Mouse (Mus musculus) hindbrain, embryonic 12.5 days (tissue): ENCODE results near the gene Chp2. TPM values are rescaled to one million over a fixed set of nuclear protein-coding genes. Genes with fewer than 3 reads are reported as not detected.

Experiments
- ATAC-seq: fragments of 200-750 bp; cut with Nextera tagmentation; 2 replicates; pipeline ENCODE4 v1.8.0; 2017; ENCODE audit warnings: moderate TSS enrichment; ENCODE audit not compliant: low FRiP score
- H3K27ac ChIP-seq: fragments of 300-500 bp; sonication (generic); 2 replicates; pipeline ENCODE4 v1.5.1; 2016; ENCODE audit warnings: mild to moderate bottlenecking
- H3K27me3 ChIP-seq: fragments of 300-500 bp; sonication (generic); 2 replicates; pipeline ENCODE4 v1.6.1; 2016; ENCODE audit warnings: mild to moderate bottlenecking
- H3K36me3 ChIP-seq: fragments of 300-500 bp; sonication (generic); 2 replicates; pipeline ENCODE4 v1.6.1; 2016; ENCODE audit warnings: mild to moderate bottlenecking
- H3K4me1 ChIP-seq: fragments of 300-500 bp; sonication (generic); 2 replicates; pipeline ENCODE4 v1.6.1; 2016
- H3K4me2 ChIP-seq: fragments of 300-500 bp; sonication (generic); replicated peaks from 2 replicates; pipeline ENCODE4 v1.6.1; 2016; ENCODE audit warnings: mild to moderate bottlenecking
- H3K4me3 ChIP-seq: fragments of 300-500 bp; sonication (generic); 2 replicates; pipeline ENCODE4 v1.5.1; 2016; ENCODE audit warnings: mild to moderate bottlenecking
- H3K9ac ChIP-seq: fragments of 300-500 bp; sonication (generic); 2 replicates; pipeline ENCODE4 v1.6.1; 2016; ENCODE audit warnings: mild to moderate bottlenecking, moderate library complexity
- H3K9me3 ChIP-seq: fragments of 300-500 bp; sonication (generic); replicated peaks from 2 replicates; pipeline ENCODE4 v1.6.1; 2016; ENCODE audit warnings: mild to moderate bottlenecking
- WGBS: fragments of 180-500 bp; shearing (Covaris S2); methylation state at CpG from one replicate; pipeline ENCODE4 v1.1.7; 2016; 5-methylcytosine and 5-hydroxymethylcytosine counted together
- polyA plus RNA-seq: library from polyadenylated mRNA; unstranded; fragments of >200 nt; fragmentation: Nextera tagmentation; extraction: Ambion mirVana; gene quantifications from 2 replicates; pipeline ENCODE4 v1.2.1, GENCODE M21; 2016

Gene Chp2
- polyA plus RNA-seq, 1 experiment from 2014 or later = 0.28 TPM

- Histone ChIP-seq H3K9ac (no peak overlapping the region), H3K4me2 (no peak overlapping the region), H3K4me3 (no peak overlapping the region), H3K9me3 (no peaks in the 10 kb centered on the region), H3K4me1 (0 out of 2 replicates have a peak, but pooled peaks cover 2% of the 10 kb centered on the region), H3K27me3 (no peaks in the 10 kb centered on the region), H3K36me3 (no peaks in the 10 kb centered on the region), H3K27ac (no peak overlapping the region)
- 65% methylated on average over 8 of the region's 8 CpGs for WGBS
- no peak for ATAC-seq
Measured at GRCm38 (mm10) chr7:122244584-122244983, 25.3 kb downstream of the Chp2 start.

GRCm38 (mm10) chr7:122245976-122246375 lies 26.7 kb downstream of the Chp2 start:
- Histone ChIP-seq H3K4me2 (no peak overlapping the region), H3K9me3 (no peaks in the 10 kb centered on the region), H3K27me3 (no peaks in the 10 kb centered on the region), H3K4me3 (no peak overlapping the region), H3K4me1 (0 out of 2 replicates have a peak, but pooled peaks cover 2% of the 10 kb centered on the region), H3K9ac (no peak overlapping the region), H3K27ac (no peak overlapping the region), H3K36me3 (no peaks in the 10 kb centered on the region)
- no peak for ATAC-seq
- WGBS = 53% methylated on average over 5 of the region's 5 CpGs

DNA sequence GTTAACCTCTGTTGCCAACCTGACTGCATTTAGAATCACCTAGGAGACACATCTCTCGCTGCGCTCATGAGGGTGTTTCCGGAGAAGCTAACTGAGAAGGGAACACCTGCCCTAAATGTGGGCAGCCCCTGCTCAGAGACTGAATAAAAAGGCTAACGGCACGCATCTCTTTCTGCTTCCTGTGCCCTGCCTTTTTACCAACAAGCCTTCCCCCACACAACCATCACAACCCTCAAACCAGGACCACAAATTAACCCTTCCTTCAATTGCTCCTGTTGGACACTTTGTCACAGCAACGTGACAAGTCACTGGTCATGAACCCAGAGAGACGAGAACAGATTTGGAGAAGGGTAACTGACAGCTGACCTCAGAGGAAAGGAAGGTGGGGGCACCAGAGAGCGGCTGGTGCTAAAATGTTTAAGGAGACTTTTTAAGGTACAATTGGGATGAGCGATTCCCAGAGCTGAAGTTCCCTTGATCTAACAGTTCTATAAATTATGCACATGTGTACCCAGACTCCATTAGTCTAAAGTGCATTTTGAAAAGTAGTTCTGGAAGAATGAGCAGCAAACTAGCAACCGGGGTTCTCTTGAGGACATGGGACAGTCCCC lies 28.1 kb downstream of the Chp2 start:
- Histone ChIP-seq H3K36me3 (no peaks in the 10 kb centered on the region), H3K9me3 (no peaks in the 10 kb centered on the region), H3K27me3 (no peaks in the 10 kb centered on the region), H3K9ac (no peak overlapping the region), H3K4me2 (no peak overlapping the region), H3K27ac (no peak overlapping the region), H3K4me3 (no peak overlapping the region), H3K4me1 (0 out of 2 replicates have a peak, but pooled peaks cover 2% of the 10 kb centered on the region)
- ATAC-seq = no peak
- 77% methylated on average over 10 of the region's 10 CpGs for WGBS

DNA sequence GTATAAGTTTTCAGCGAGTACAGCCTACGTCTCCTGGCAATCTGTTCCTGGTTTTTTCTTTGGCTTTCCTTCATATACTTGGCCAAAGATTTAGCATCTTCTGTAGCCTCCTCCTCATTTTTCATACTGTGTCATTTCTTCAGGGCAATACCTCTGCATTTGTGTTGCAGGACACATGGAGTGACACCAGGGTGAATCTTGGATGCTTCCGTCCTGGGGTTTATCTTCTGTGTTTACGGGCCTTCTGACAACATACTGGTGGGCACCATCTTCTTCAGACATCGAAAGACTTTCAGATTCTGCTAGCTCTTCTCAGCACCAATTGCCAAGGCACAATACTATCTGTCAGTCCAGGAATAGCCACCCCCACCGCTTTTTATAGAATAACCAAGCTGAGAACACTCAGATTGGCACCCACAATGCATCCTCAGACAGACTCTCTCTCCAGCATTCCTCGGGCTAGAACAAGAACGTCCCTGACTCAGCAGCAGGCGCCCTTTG lies 30.1 kb downstream of the Chp2 start:
- Histone ChIP-seq H3K9ac (no peak overlapping the region), H3K9me3 (no peaks in the 10 kb centered on the region), H3K36me3 (no peaks in the 10 kb centered on the region), H3K27me3 (no peaks in the 10 kb centered on the region), H3K27ac (no peak overlapping the region), H3K4me1 (no peaks in the 10 kb centered on the region), H3K4me3 (no peak overlapping the region), H3K4me2 (no peak overlapping the region)
- no peak for ATAC-seq
- WGBS = 88% methylated on average over 9 of the region's 9 CpGs

DNA sequence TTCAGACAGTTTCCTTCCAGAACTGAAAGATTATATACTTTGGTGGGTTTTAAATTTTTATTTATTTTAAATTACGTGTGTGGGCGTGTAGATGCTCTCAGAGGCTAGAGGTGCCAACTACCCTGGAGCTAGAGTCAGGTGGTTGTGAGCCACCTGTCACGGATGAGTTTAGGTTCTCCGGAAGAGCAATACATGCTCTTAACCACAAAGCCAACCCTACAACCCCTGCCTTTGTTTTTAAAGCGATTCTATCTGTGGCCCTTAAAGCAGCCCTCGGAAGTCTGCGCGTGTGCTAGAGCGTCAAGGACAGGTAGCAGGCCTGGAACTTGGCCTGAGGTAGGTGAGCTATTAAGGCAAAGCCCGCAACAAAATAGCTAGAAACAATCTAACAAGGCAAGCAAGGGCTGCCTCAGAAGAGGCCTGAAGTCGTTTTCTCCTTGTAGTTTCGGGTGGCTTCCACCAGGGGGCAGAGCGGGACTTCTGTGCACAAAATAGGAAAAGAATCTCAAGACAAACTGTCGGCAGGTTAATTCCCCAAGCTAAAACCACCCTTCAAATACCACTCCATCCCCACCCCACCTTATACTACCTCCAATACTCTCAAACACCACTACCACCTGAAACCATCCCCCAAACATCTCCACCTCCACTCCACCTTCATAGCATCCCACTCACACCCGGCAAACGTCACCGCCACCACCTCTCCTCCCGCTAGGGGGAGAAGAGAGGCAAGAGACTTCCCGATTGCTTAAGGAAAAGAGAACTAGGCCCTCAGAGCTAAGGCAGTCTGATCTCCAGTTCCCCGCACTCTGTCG lies 32.1 kb downstream of the Chp2 start:
- H3K36me3 ChIP-seq = no peaks in the 10 kb centered on the region
- H3K4me1 ChIP-seq = no peaks in the 10 kb centered on the region
- no peaks in the 10 kb centered on the region for H3K27me3 ChIP-seq
- no peaks in the 10 kb centered on the region for H3K9me3 ChIP-seq
- H3K27ac ChIP-seq = no peak overlapping the region
- peak; percentile 56; the same call in 1 of the 2 replicates for ATAC-seq
- H3K4me3 ChIP-seq = no peak overlapping the region
- WGBS = 29% methylated on average over 21 of the region's 21 CpGs
- no peak overlapping the region for H3K9ac ChIP-seq
- H3K4me2 ChIP-seq = peak overlapping the region; percentile 41

DNA sequence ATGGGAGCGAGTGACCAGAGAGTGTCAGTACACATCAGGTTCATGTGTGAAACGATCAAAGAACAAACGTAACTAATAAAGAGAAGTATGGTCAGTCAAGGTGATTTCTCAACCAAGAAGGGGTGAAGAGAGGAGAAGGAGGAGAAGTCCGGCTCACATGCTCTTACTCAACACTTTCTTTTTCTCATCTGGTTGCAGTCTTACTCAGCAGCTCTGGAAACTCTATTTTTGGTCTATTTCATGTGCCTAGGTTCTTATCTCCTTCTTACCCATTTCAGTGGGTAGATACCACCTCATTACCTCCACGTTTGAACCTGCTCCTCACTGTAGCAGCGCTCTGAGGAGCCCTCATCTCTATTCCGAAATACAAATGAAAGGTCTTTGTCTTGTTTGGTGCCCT lies 37.4 kb downstream of the Chp2 start:
- Histone ChIP-seq H3K4me2 (no peak overlapping the region), H3K27me3 (no peaks in the 10 kb centered on the region), H3K36me3 (no peaks in the 10 kb centered on the region), H3K27ac (no peak overlapping the region), H3K4me1 (no peaks in the 10 kb centered on the region), H3K4me3 (no peak overlapping the region), H3K9me3 (no peaks in the 10 kb centered on the region), H3K9ac (no peak overlapping the region)
- ATAC-seq = no peak
- 80% methylated on average over 7 of the region's 7 CpGs for WGBS

- H3K27ac ChIP-seq = no peak overlapping the region
- H3K27me3 ChIP-seq = no peaks in the 10 kb centered on the region
- H3K9ac ChIP-seq = no peak overlapping the region
- H3K4me1 ChIP-seq = no peaks in the 10 kb centered on the region
- H3K9me3 ChIP-seq = no peaks in the 10 kb centered on the region
- WGBS = 84% methylated on average over 4 of the region's 4 CpGs
- ATAC-seq = no peak
- H3K4me3 ChIP-seq = no peak overlapping the region
- no peak overlapping the region for H3K4me2 ChIP-seq
- no peaks in the 10 kb centered on the region for H3K36me3 ChIP-seq
Measured at GRCm38 (mm10) chr7:122258521-122258920, 39.2 kb downstream of the Chp2 start.

- no peak overlapping the region for H3K9ac ChIP-seq
- H3K4me1 ChIP-seq = no peaks in the 10 kb centered on the region
- H3K9me3 ChIP-seq = no peaks in the 10 kb centered on the region
- H3K27me3 ChIP-seq = no peaks in the 10 kb centered on the region
- H3K4me3 ChIP-seq = no peak overlapping the region
- WGBS = 79% methylated on average over 5 of the region's 5 CpGs
- ATAC-seq = no peak
- no peak overlapping the region for H3K4me2 ChIP-seq
- no peak overlapping the region for H3K27ac ChIP-seq
- H3K36me3 ChIP-seq = no peaks in the 10 kb centered on the region
Measured at GRCm38 (mm10) chr7:122260055-122260602, 40.8 kb downstream of the Chp2 start.

DNA sequence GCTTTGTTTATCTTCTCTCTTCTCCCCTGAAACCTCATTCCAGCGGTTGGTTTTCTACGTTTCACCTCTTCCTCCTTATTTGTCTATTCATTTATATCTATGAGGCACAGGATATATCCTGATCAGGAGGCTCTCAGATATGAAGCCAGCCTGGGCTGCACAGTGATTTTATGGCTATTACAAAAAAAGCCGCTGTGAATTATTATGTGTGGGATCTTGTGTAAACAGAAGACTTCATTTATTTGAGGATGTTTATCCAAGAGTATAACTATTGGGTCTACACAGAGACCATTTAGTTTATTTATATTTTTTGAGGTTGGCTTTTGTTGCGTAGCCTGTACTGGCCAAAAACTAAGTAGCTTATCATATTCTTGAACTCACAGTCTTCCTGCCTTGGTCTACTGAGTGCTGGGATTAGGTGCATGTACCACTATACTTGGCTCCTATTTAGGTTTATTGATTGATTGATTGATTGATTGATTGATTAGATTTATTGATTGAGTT lies 49.7 kb downstream of the Chp2 start:
- no peak overlapping the region for H3K27ac ChIP-seq
- no peaks in the 10 kb centered on the region for H3K4me1 ChIP-seq
- H3K4me2 ChIP-seq = no peak overlapping the region
- no peaks in the 10 kb centered on the region for H3K9me3 ChIP-seq
- no peak for ATAC-seq
- 86% methylated on average over 4 of the region's 4 CpGs for whole genome bisulfite sequencing
- H3K9ac ChIP-seq = no peak overlapping the region
- no peak overlapping the region for H3K4me3 ChIP-seq
- no peaks in the 10 kb centered on the region for H3K36me3 ChIP-seq
- no peaks in the 10 kb centered on the region for H3K27me3 ChIP-seq

GRCm38 (mm10) chr7:122272334-122272733 lies 53.0 kb downstream of the Chp2 start:
- H3K4me3 ChIP-seq = no peak overlapping the region
- no peaks in the 10 kb centered on the region for H3K27me3 ChIP-seq
- H3K27ac ChIP-seq = no peak overlapping the region
- no peak overlapping the region for H3K9ac ChIP-seq
- WGBS = 98% methylated on average over 2 of the region's 2 CpGs
- no peaks in the 10 kb centered on the region for H3K36me3 ChIP-seq
- no peak overlapping the region for H3K4me2 ChIP-seq
- no peak for ATAC-seq
- no peaks in the 10 kb centered on the region for H3K9me3 ChIP-seq
- H3K4me1 ChIP-seq = no peaks in the 10 kb centered on the region
